Mouse (Mus musculus) kidney, postnatal 0 days (tissue): ENCODE results near the gene Vmn1r73. TPM values are rescaled to one million over a fixed set of nuclear protein-coding genes. Genes with fewer than 3 reads are reported as not detected.

Source experiments
- ATAC-seq: fragments of 200-750 bp; cut with Nextera tagmentation; replicated peaks from 2 replicates; pipeline ENCODE4 v1.8.0; 2017; ENCODE audit warnings: low read depth, moderate number of reproducible peaks, moderate TSS enrichment, moderate library complexity; ENCODE audit not compliant: low FRiP score
- DNase-seq: peaks from one replicate; pipeline ENCODE4 v3.0.0-alpha.2; 2016; ENCODE audit warnings: low spot score
- H3K27ac ChIP-seq: fragments of 300-500 bp; sonication (generic); 2 replicates; pipeline ENCODE4 v1.5.1; 2014; ENCODE audit warnings: mild to moderate bottlenecking
- H3K27me3 ChIP-seq: fragments of 300-500 bp; sonication (generic); 2 replicates; pipeline ENCODE4 v1.6.1; 2014; ENCODE audit warnings: low read length, mixed read lengths; ENCODE audit not compliant: insufficient read depth
- H3K36me3 ChIP-seq: fragments of 300-500 bp; sonication (generic); 2 replicates; pipeline ENCODE4 v1.6.1; 2014; ENCODE audit warnings: low read length, mixed read lengths; ENCODE audit not compliant: insufficient read depth
- H3K4me1 ChIP-seq: fragments of 300-500 bp; sonication (generic); replicated peaks from 2 replicates; pipeline ENCODE4 v1.6.1; 2014; ENCODE audit warnings: antibody characterized with exemption, low read length, mixed read lengths; ENCODE audit not compliant: insufficient read depth
- H3K4me2 ChIP-seq: fragments of 300-500 bp; sonication (generic); 2 replicates; pipeline ENCODE4 v1.6.1; 2014; ENCODE audit warnings: mild to moderate bottlenecking, low read length, moderate library complexity, mixed read lengths
- H3K4me3 ChIP-seq: fragments of 300-500 bp; sonication (generic); replicated peaks from 2 replicates; pipeline ENCODE4 v1.5.1; 2014; ENCODE audit warnings: low read depth, low read length
- H3K9ac ChIP-seq: fragments of 300-500 bp; sonication (generic); 2 replicates; pipeline ENCODE4 v1.6.1; 2014; ENCODE audit warnings: low read depth, low read length
- H3K9me3 ChIP-seq: fragments of 300-500 bp; sonication (generic); replicated peaks from 2 replicates; pipeline ENCODE4 v1.6.1; 2016; ENCODE audit warnings: low read length, inconsistent platforms, mixed read lengths
- CTCF ChIP-seq: IDR thresholded peaks from 2 replicates; pipeline ENCODE4 v1.5.1; 2016; ENCODE audit warnings: antibody characterized with exemption, low read depth, mild to moderate bottlenecking, moderate library complexity
- WGBS: fragments of 180-500 bp; shearing (Covaris S2); extraction: QIAGEN DNeasy Blood & Tissue Kit; methylation state at CpG from one replicate; pipeline ENCODE4 v1.1.7; 2014; 5-methylcytosine and 5-hydroxymethylcytosine counted together
- polyA plus RNA-seq: library from polyadenylated mRNA; unstranded; fragments of >200 nt; fragmentation: Nextera tagmentation; extraction: Ambion mirVana; gene quantifications from 2 replicates; pipeline ENCODE4 v1.2.1, GENCODE M21; 2015

Gene Vmn1r73
- polyA plus RNA-seq = not detected in 2 replicates

GRCm38 (mm10) chr7:11729966-11730365 lies at the start of gene Vmn1r73:
Vmn1r73 (plus strand) TSS chr7:11730266.
- no peak for ATAC-seq
- Histone ChIP-seq H3K4me1 (no peaks in the 10 kb centered on the region), H3K9me3 (no peaks in the 10 kb centered on the region; the same call in 1 of the 2 replicates), H3K4me3 (no peak within 1 kb of the TSS), H3K36me3 (no peaks in the 10 kb centered on the region), H3K9ac (no peak within 1 kb of the TSS), H3K4me2 (no peak within 1 kb of the TSS), H3K27ac (no peak within 1 kb of the TSS), H3K27me3 (no peaks in the 10 kb centered on the region)
- WGBS = 94% methylated on average over 1 of the region's 1 CpGs
- DNase-seq = no peak
- TF ChIP-seq CTCF = no peak

Other genes starting within 250 kb of the Vmn1r73 start
- not detected in 2 replicates for gene Zscan4-ps2, start 216.0 kb upstream of the Vmn1r73 start, polyA plus RNA-seq
- not detected in 2 replicates for gene Zscan4-ps3, start 121.0 kb upstream of the Vmn1r73 start, polyA plus RNA-seq
- not detected in 2 replicates for gene Vmn1r72, start 50.1 kb upstream of the Vmn1r73 start, polyA plus RNA-seq
- gene Vmn1r74, start 103.7 kb downstream of the Vmn1r73 start, polyA plus RNA-seq = not detected in 2 replicates
- not detected in 2 replicates for gene Vmn1r75, start 144.4 kb downstream of the Vmn1r73 start, polyA plus RNA-seq
- not detected in 2 replicates for gene Vmn1r76, start 207.9 kb downstream of the Vmn1r73 start, polyA plus RNA-seq